Mouse (Mus musculus) cortical plate, adult 2 months (tissue): ENCODE measurements at regions not wholly inside any gene's neighbourhood (a gene's known extent, or its start where the extent isn't known, plus 50 kb on each side); places are given as distances from the start of the nearest gene placed in this dataset.

Experiments used
- H3K27ac ChIP-seq: fragments of 200-500 bp; 2 replicates; pipeline ENCODE4 v1.5.1; 2012; ENCODE audit warnings: low read length, control low read depth, inconsistent platforms; ENCODE audit not compliant: insufficient read depth
- H3K4me1 ChIP-seq: fragments of 200-500 bp; 2 replicates; pipeline ENCODE4 v1.6.1; 2011; ENCODE audit warnings: low read length; ENCODE audit not compliant: control insufficient read depth, insufficient read depth
- H3K4me3 ChIP-seq: fragments of 200-500 bp; 2 replicates; pipeline ENCODE4 v1.5.1; 2011; ENCODE audit warnings: mild to moderate bottlenecking, low read length, control low read depth; ENCODE audit not compliant: insufficient read depth
- CTCF ChIP-seq: fragments of 200-500 bp; IDR thresholded peaks from 2 replicates; pipeline ENCODE4 v1.5.1; 2011; ENCODE audit warnings: mild to moderate bottlenecking, control low read depth, low read length; ENCODE audit not compliant: insufficient read depth; ENCODE audit errors: extremely low read depth
- POLR2A ChIP-seq: fragments of 200-500 bp; IDR thresholded peaks from 2 replicates; pipeline ENCODE4 v1.6.1; 2011; ENCODE audit warnings: mild to moderate bottlenecking, low read length, control low read depth; ENCODE audit not compliant: insufficient read depth; ENCODE audit errors: extremely low read depth

DNA sequence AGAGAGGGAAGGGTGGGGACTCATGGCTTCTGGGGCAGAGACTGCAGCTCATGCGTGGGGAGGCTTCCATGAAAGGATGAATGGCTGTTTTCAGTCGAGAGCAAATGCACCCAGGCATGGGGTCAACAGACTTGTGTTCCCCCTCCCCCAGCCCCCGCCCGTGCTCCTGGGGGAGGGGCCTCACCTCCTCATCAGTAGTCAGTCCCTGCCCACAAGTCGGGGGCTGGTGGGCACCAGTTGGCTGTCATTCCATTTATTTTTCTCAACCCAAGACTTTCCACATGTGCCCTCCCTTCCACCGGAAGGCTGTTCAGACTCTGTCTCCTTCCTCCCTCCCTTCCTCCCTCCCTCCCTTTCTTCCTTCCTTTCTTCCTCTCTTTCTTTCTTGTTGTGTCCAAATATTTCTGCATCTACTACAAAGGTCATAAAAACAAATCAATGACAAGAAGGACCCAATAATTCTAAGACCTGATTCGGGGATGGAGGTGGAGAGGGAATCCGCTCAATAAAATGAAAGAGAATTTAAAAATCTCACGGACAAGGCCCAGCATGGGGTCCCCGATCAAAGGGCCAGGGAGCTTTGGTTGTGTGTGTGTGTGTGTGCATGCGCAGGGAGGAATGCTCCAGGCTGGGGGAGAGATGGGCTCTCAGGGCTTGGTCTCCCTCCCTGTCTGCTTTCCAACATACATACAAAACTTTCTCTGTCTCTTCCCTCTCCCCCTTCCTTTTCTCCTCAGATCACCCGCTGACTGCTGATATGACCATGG, 57.7 kb downstream of the Rpl14 start:
- H3K27ac ChIP-seq: no peak overlapping the region
- no peak for TF ChIP-seq POLR2A
- no peak for TF ChIP-seq CTCF
- H3K4me1 ChIP-seq: peaks cover 4% of the 10 kb centered on the region
- no peak overlapping the region for H3K4me3 ChIP-seq

DNA sequence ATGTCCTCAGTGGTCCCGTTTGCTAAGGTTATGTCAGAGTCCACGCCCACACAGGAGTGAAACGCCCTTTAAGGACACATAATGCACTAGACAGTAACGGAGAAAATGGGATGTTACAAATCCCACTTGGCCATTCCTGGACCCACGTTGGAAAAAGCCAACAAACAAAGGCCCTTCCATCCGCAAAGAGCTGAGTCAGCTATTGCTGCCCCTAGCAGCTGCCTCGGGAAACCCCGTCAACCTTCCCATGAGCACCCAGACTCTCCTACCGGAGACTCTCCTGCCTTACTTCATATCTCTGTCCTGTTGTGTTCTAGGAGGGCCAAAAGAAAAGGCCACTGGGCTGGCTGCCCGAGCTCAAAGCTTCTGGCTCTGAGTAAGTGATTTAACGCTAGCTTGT, 58.4 kb downstream of the Rpl14 start:
- TF ChIP-seq POLR2A (no peak), CTCF (no peak)
- no peak overlapping the region for H3K27ac ChIP-seq
- H3K4me1 ChIP-seq: peaks cover 4% of the 10 kb centered on the region
- no peak overlapping the region for H3K4me3 ChIP-seq

DNA sequence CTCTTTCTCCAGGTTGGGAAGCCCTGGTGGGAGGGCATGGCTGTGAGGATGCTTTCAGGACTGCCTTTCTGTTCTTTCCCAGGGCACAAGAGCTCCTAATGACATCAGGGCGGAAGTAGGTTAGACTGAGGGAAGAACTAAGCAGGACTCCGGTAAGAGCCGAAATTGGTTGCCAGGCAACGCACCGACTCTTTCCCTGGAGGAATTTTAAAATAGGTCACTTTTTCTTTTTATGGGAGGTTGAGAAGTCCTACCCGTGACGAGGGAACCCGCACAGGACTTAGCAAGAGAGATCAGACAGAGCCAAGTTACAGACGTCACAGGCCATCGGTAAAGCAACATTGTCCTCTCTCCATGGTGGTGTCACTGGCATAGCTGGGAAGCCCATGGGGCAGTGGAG, 61.6 kb downstream of the Rpl14 start:
- TF ChIP-seq CTCF: no peak
- TF ChIP-seq POLR2A: no peak
- Histone ChIP-seq H3K27ac (no peak overlapping the region), H3K4me3 (no peak overlapping the region), H3K4me1 (peaks cover 4% of the 10 kb centered on the region)

DNA sequence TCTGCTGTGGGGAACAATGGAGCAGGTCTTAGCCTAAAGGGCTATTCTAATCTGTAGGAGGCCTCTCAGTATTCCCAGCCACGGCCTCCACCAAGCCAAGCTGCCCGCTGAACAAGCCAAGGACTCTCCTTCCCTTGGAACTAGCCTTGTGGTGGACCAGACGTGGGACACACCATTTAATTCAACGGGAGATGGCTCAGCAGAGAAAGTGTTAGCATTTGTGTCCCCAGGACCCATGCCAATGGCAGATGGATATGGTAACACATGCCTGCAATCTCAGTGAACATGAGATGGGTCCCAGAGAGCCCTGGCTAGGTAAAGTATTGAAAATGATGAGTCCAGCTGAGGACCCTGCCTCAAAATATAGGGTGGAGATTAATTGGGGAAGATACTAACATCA, 71.4 kb downstream of the Rpl14 start:
- Histone ChIP-seq H3K4me3 (no peak overlapping the region), H3K27ac (no peak overlapping the region)

DNA sequence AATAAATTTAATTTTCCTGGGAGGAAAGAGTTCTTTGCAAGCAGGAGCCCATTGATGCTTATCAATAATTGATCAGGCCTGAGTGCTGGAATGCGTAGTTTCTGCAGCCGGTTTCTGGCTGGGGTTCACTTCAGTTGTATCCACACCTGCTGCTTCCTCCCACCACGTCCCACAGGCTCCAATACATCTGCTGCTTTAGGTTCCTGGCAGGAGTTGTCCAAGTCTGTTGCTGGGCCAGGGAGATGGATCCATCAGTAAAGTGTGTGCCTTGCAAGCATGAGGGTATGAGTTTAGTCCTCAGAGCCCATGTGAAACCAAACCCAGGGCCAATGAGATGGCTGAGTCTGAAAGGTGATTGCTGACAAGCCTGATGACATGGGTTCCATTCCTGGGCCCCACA, 72.1 kb downstream of the Rpl14 start:
- TF ChIP-seq CTCF (no peak), POLR2A (no peak)
- Histone ChIP-seq H3K27ac (no peak overlapping the region), H3K4me3 (no peak overlapping the region), H3K4me1 (peaks cover 3% of the 10 kb centered on the region)

More for the DNA sequence above, 71.4 kb downstream of the Rpl14 start:
- TF ChIP-seq CTCF (no peak), POLR2A (no peak)
- peaks cover 3% of the 10 kb centered on the region for H3K4me1 ChIP-seq

DNA sequence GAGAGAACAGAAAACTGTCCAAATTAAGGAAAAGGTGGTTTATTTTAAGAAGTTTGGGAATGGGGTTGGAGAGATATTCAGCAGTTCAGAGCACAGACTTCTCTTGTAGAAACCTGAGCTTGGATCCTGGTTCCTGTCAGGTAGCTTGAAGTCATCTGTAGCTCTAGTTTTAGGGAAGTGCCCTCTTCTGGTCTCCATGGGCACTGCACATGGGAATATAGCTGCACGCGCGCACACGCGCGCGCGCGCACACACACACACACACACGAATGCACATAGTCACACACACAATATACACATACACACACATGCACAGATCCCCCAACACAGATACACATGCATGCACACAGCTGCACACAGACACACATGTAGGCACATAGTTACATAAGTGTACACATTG, 74.5 kb downstream of the Rpl14 start:
- H3K4me1 ChIP-seq: peaks cover 3% of the 10 kb centered on the region
- TF ChIP-seq CTCF (no peak), POLR2A (no peak)
- H3K4me3 ChIP-seq: no peak overlapping the region
- H3K27ac ChIP-seq: no peak overlapping the region

DNA sequence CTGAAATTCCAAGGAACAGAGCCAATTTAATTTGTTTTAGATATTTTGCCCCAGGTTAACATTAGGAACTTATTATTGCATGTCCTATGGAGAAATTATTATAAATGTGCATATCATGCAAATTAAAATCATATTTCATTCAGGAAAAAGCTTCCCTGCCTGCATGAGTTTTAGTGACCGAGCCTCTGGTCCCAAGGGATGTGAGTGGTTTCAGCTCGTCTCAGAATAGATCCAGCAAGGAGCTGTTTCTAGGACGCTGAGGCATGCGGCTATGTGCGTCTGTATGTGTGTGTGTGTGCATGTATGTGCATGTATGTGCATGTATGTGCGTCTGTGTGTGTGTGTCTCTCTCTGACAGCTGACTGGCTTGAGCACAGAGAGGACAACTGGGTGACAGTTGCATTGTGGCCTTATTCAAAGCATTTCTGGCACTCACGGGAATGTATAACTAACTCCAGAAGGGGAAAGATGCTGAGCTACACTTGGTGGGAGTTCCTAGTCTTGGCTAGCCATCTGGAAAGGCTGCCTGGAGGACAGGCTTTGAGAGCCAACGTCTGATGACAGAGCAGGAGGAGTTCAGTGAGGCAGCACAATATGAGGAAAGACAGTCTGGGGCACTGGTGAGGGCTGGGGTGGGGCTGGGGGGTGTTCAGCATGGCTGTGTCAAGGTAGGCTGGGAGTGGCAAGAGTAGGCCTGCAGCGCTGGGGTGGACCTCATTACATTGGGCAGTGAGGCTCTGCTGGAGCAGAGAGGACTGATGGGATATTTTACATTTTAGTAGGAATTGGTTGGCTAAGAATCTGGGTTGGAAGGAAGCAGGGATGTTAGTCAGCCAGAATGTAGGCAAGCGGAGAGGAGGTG, 75.8 kb downstream of the Rpl14 start:
- H3K27ac ChIP-seq: no peak overlapping the region
- no peak for TF ChIP-seq POLR2A
- TF ChIP-seq CTCF: no peak
- peaks cover 3% of the 10 kb centered on the region for H3K4me1 ChIP-seq
- no peak overlapping the region for H3K4me3 ChIP-seq

DNA sequence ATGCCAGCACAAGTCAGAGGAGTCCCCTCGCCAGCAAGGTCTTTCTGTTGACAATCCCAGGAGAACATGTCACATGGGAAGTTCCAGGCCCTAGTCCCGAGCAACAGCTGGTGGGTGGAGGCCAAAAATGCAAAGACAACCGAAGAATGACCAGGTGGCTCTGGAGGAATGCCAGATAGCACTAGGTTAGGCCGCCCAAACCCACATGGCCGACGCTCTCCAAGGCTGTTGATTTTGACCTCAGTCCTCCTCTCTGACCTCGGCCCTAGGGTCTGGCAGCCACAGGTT, 76.4 kb downstream of the Rpl14 start:
- TF ChIP-seq CTCF (no peak), POLR2A (no peak)
- peaks cover 3% of the 10 kb centered on the region for H3K4me1 ChIP-seq
- no peak overlapping the region for H3K27ac ChIP-seq
- H3K4me3 ChIP-seq: no peak overlapping the region

DNA sequence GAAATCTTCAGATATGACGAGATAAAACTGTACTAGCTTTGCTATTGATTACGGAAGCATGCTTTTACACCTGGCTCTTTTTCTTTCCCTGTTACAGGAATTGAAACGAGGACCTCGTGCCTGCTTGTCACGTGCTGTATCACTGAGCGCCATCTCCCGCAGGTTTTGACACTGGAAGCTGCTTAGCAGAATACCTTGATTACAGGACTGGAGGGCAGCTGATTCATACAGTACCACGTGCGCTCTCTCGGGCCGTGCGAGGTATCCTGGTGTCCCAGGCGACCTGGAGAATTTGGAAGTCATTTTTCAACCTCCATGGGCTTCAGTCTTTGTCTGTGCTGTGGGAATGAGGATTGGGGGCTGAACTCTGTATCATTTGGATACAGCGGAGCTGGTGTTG, 81.5 kb downstream of the Rpl14 start:
- H3K4me1 ChIP-seq: no peaks in the 10 kb centered on the region
- TF ChIP-seq POLR2A: no peak
- TF ChIP-seq CTCF: no peak
- H3K27ac ChIP-seq: no peak overlapping the region
- H3K4me3 ChIP-seq: no peak overlapping the region

DNA sequence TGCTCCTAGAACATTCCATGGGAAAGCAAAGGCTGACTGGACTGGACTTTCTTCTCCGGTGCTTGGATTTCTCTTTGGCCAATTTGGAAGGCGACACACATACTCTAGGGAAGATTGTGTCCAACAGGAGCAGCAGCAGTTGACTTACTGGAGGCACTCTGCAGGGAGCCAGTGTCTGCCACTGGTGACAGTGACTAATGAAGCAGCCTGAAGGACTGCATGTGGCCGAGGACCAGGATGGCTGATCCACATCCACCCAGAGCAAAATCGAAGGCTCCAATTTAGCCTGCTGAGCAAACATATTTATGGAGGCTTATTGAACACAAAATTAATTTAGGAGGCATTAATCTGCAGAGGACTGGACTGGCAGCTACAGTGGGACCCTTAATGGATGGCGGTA, 81.9 kb downstream of the Rpl14 start:
- Histone ChIP-seq H3K4me3 (no peak overlapping the region), H3K27ac (no peak overlapping the region), H3K4me1 (no peaks in the 10 kb centered on the region)
- no peak for TF ChIP-seq POLR2A
- no peak for TF ChIP-seq CTCF
